Mouse (Mus musculus) left cerebral cortex, postnatal 4 days (tissue): ENCODE measurements around the gene Kansl1. TPM values are rescaled to one million over a fixed set of nuclear protein-coding genes. Genes with fewer than 3 reads are reported as not detected.

Source experiments
- DNase-seq: peaks from one replicate; pipeline ENCODE4 v3.0.0-alpha.2; 2022
- intact Hi-C: fragments of 180-260 bp; cut with DNase I; formaldehyde crosslinking; loops from one replicate; pipeline ENCODE4 v1.15.1; 2025
- total RNA-seq, 2 experiments: library from RNA; stranded (reverse); gene quantifications; 2 replicates each; pipeline ENCODE4 v1.2.3; 2021

Gene Kansl1
- total RNA-seq, 2 experiments from 2014 or later: 74.9 to 79.6 TPM

GRCm38 (mm10) chr11:104379635-104380034 lies 89.0 kb downstream of the Kansl1 start:
- intact Hi-C loops: no loop called here
- no peak for DNase-seq

DNA sequence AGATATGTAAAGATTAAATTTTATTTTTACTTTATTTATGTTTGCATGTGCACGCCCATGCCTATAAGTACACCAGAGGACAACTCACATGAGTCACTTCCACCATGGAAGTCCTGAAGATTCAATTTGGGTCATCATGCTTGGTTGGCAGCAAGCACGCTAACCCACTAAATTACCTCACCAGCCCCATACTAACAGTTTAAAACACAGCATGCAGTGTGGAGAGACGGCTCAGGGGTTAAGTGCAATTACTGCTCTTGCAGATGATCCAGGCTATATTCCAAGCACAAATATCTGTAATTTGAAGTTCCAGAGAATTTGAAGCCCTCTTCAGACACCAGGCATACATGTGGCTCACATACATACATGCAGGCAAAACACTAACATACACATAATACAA lies 92.4 kb downstream of the Kansl1 start:
- no peak for DNase-seq
- intact Hi-C loops: no loop called here

GRCm38 (mm10) chr11:104367486-104368190 lies 101.0 kb downstream of the Kansl1 start:
- no peak for DNase-seq
- intact Hi-C loops: no loop called here

DNA sequence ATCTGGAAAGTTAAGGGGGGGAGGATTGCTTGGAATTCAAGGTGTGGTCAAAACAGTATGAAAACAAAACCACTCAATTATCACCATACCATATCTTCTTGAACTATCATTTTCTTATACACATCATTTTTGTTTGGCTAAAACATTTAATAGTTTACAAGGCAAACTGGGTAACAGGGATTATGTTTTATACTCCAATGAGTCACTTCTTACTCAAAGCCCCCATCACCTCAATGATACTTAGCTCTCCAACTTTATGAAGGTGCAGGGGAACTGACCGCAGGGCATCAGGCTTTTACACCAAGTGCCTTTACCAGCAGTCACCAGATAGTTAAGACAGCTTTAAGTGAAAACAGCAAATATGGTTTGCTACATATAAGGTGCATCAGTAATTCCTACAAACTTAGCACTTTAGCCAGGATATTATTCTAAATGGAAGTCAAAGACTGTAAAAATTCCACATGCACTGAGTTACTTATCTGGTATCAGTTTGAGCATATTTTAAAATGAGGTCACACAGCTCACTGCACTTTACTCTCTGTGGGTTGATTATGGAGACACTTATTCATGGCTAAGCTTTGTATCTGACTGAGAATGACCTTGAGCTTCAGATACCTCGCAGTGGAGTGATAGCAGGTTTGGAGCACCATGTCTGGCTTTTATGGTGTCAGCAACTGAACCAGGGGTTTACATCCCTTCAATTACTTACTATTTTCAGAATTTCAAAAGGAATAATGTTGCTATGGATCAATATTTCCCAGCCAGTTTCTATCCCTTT lies 104.6 kb downstream of the Kansl1 start:
- DNase-seq: no peak
- intact Hi-C loops: no loop called here

DNA sequence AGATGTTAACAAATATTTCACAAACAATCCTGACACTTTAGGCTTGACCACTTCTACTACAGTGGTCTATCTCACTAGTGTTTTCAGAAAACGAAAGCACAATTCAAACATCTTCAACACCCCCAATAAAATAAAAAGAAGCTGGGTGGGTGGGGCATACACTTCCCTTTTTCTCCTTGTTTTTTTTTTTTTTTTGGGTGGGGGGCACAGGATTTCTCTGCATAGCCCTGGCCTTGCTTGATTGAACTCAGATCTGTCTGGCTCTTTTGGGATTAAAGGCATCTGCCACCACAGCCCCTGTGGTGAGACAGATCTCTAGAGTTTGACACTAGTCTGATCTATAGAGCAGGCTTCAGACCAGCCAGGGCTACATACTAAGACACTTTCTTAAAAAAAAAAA lies 106.0 kb downstream of the Kansl1 start:
- no peak for DNase-seq
- intact Hi-C loops: no loop called here

DNA sequence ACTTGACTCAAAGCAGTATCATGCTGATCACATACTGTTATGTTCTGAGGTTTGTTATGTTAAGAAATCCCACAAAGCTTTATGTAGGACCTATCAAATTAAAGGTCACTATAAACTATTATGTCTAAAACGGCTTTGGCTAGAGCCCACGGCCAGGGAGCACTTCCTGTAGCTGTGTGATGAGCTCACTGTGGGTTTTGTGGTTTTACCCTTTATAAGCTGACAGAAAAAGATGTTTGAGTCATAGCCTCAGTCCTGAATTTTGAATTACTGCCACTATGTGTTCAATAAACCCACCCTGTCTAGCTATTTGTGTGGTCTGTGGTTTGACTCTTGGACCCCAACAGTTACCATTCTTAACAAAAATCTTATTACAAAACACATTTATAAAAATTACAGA lies 106.9 kb downstream of the Kansl1 start:
- intact Hi-C loops: no loop called here
- no peak for DNase-seq

- DNase-seq: no peak
- intact Hi-C loops: loop anchor here (10.0 kb wide), 1 partner anchor 88 kb away; no protein-coding TSS in a partner anchor
Measured at GRCm38 (mm10) chr11:104346931-104347330, 121.7 kb downstream of the Kansl1 start.

DNA sequence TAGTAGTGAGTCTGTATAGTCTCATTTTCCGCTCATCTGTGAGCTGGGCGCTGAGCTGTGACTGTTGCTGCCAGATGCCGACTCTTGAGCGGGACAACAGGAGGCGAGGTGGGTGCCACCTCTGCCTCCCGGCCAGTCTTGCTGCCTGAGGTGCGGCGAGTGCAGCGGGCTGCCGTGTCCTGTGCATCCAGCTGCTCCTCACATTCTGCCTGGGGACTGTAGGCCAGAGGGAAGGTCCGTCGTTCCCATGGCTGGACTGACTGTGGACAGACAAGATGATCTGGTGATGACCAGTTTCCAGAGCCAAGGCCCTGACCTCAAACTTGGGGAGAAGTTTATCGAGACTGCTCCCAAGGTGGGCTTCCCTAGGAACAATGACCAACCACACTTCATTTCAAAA lies 133.7 kb downstream of the Kansl1 start:
- DNase-seq: no peak
- intact Hi-C loops: no loop called here

GRCm38 (mm10) chr11:104334115-104334514 lies 134.5 kb downstream of the Kansl1 start:
- intact Hi-C loops: no loop called here
- no peak for DNase-seq

DNA sequence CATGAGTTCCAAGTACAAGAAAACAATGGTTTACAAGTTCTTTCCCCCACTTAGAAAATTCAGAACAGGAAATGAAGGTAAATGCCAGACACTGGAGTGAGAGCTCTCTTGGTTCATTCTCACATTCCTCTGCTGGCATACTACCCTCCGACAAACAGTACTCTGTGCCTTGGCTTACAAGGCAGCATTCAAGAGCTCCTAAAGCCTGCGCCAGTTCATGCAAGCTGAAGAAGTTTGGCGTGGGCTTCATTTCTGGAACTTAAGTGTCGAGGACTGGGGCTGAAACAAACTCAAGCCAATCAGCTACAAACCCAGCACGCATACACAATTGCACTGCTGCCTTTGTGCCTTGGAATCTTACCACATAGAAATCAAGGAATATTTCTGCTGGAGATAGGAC lies 136.6 kb downstream of the Kansl1 start:
- DNase-seq: no peak
- intact Hi-C loops: no loop called here

- intact Hi-C loops: no loop called here
- no peak for DNase-seq
Measured at GRCm38 (mm10) chr11:104331208-104331607, 137.5 kb downstream of the Kansl1 start.

DNA sequence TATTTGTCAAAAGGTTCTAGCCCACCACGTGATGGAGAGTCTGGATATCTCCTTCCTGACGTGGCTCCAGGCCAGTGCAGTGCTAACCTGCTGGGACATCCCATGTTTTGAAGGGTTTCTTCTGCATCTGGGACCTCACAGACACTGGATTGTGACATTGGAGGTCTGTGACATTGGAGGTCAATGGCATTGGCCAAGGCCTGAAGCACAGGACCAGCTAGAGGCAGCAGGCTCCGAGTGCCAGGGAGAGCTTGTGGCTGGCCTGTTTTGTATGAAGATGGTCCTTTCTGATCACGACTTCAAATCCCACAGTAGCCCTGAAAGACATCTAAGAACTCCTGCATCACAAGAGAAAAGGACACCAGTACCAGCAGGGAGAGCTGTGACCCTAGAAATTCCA lies 138.5 kb downstream of the Kansl1 start:
- intact Hi-C loops: no loop called here
- DNase-seq: no peak

GRCm38 (mm10) chr11:104329185-104329926 lies 139.3 kb downstream of the Kansl1 start:
- no peak for DNase-seq
- intact Hi-C loops: no loop called here

GRCm38 (mm10) chr11:104327946-104328345 lies 140.7 kb downstream of the Kansl1 start:
- intact Hi-C loops: no loop called here
- DNase-seq: no peak

- intact Hi-C loops: no loop called here
- no peak for DNase-seq
Measured at GRCm38 (mm10) chr11:104327462-104327861, 141.2 kb downstream of the Kansl1 start.

- intact Hi-C loops: no loop called here
- no peak for DNase-seq
Measured at GRCm38 (mm10) chr11:104322142-104322541, 146.5 kb downstream of the Kansl1 start.

- intact Hi-C loops: no loop called here
- DNase-seq: no peak
Measured at GRCm38 (mm10) chr11:104320511-104320910, 148.2 kb downstream of the Kansl1 start.

GRCm38 (mm10) chr11:104318940-104319781 lies 149.5 kb downstream of the Kansl1 start:
- peak; percentile 65 for DNase-seq
- intact Hi-C loops: loop anchor here (10.0 kb wide), 1 partner anchor 146 kb away; the partner anchor contains the start of gene Kansl1

GRCm38 (mm10) chr11:104317631-104318030 lies 151.0 kb downstream of the Kansl1 start:
- intact Hi-C loops: loop anchor here (10.0 kb wide), 1 partner anchor 147 kb away; the partner anchor contains the start of gene Kansl1

GRCm38 (mm10) chr11:104316685-104317400 lies 151.8 kb downstream of the Kansl1 start:
- no peak for DNase-seq
- intact Hi-C loops: loop anchor here (10.0 kb wide), 1 partner anchor 148 kb away; the partner anchor contains the start of gene Kansl1

More at GRCm38 (mm10) chr11:104317631-104318030, 151.0 kb downstream of the Kansl1 start:
- DNase-seq: no peak
